Mouse (Mus musculus): ENCODE measurements around the gene Nkx2-3. TPM values are rescaled to one million over a fixed set of nuclear protein-coding genes. Genes with fewer than 3 reads are reported as not detected.
A peak's percentile ranks its signal among the peaks of the same experiment; 100 is the strongest.

The Nkx2-3 gene
- polyA plus RNA-seq, 1 experiment from 2014 or later, result not detected

DNA sequence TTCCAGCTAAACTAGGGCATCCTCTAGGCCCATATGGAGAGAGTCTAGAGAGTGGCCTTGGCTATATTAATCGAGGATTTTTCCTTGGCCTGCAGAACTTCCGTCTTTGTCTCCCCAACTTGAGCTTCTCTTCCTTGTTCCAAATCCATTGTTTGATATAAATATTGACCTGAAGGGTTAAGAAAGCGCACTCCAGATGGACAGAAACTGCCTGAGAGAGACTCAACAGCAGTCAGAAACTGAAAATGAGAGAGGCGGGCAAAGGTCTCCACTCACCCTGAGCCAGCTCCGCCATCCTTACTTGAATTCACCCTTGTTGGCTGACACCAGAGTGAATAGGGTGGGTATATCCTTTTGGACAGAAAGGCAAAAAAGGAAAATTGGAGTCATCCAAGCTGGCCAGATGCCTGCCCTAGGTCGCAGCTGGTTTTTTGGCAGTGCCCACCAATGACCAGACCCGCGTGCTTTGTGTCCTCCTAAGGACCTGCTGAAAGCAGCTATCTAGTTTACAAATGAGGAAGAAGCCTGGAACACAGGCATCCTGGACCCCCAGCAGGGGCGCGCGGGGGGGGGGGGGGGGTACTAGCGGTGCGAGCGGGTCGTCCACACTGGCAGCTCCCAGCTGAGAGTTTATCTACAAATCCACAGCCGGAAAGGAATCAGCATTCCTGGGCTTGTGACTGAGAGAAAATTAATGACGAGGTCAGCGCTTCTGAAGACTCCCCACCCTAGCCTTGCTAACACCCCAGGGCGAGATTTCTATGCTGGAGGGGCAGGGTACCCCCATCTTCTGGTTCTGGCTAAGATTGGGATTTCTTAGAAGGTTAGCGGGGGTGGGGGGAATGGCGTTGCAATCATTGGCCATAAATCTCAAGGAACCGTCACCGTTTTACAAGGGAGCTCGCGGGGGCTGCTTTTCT lies 13.1 kb upstream of the Nkx2-3 start:
- peaks cover 16% of the 10 kb centered on the region for H3K4me1 ChIP-seq
- H3K4me3 ChIP-seq, result peak overlapping the region; percentile 33
- DNase-seq (ENCODE audit: low spot score), result no peak
- 1% methylated on average over 24 of the region's 25 CpGs for WGBS
- no peaks in the 10 kb centered on the region for H3K9me3 ChIP-seq (replicated peaks)
- peaks cover 100% of the 10 kb centered on the region for H3K27me3 ChIP-seq (ENCODE audit: low read depth, poor library complexity, severe bottlenecking)
- H3K27ac ChIP-seq, result no peak overlapping the region
- H3K36me3 ChIP-seq, result no peaks in the 10 kb centered on the region

DNA sequence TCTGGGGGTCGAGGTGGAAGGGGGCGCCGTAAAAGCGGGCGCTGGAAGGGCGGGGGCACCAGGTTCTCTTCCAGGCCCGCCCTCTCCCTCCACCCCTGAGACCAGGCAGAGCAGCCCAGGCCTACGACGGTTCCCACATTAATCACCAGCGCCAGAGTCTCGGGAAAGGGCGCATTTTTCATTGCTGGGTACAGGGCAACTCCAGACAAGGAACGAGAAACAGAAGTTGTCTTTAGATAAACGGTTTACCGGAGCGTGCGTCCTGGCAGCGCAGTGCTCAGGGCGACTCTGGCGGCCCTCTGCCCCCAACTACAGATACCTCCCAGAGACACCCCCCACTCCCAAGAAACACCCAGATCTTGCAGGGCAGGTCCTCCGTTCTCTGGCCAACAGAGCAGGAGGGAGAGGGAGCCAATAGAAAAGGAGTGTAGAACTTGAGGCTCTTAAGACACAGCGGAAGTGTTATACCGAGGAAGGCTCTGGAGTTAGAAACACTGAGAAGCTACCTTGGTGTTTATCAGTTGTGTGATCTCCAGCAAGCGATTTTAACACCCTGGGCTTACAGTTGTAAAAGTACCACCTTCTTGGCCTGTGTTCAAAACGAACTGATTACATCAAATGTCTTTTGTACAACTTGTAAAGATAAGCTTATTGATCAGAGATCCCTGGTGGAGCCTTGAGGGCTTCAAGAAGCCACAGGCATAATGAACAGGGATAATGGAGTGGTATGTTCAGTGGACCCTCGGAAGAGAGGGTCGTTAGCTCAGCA lies 12.2 kb upstream of the Nkx2-3 start:
- H3K9me3 ChIP-seq (replicated peaks), result no peaks in the 10 kb centered on the region
- no peak overlapping the region for H3K27ac ChIP-seq
- H3K4me1 ChIP-seq, result peaks cover 16% of the 10 kb centered on the region
- WGBS, result under 1% methylated on average over 27 of the region's 27 CpGs
- H3K36me3 ChIP-seq, result no peaks in the 10 kb centered on the region
- H3K27me3 ChIP-seq (ENCODE audit: low read depth, poor library complexity, severe bottlenecking), result peaks cover 100% of the 10 kb centered on the region
- peak; percentile 55 for DNase-seq (ENCODE audit: low spot score)
- H3K4me3 ChIP-seq, result peak overlapping the region; percentile 33

DNA sequence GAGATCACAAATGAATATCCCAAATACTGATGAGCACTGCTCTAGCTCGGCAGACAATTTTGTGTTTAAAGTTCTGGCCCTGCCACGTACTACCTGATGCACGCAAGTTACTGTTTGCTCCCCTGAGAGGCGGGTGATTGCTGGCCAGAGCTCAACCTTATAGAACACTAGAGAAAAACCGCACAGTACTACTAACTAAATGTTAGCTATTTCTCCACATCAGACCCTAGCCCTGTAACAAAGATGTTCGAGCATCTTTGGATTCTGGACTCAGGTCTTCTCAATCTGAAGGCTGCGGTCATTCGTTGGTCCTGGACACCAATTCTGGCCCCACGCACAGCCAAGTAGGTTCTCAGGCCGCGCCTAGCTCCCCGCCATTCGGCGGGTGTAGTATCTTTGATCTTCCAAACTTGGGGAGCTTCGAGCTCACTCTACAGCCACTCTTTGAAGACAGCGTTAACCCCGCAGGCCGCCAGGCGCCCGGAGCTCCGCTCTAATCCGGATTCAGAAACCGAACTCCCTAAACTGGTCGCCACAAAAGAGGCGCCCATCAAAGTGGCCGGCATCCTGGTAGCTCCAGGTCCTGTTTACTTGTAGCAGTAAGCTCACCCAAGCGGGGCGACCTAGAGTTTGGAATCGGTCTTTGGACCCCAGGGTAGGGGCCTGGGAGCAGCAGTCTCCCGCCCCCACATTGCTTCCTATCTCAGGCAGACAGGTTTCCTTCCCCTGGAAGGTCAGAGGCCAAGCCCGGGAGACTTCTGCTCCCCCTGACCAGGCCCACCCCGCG lies 11.4 kb upstream of the Nkx2-3 start:
- peaks cover 100% of the 10 kb centered on the region for H3K27me3 ChIP-seq (ENCODE audit: low read depth, poor library complexity, severe bottlenecking)
- WGBS, result 2% methylated on average over 33 of the region's 33 CpGs

DNA sequence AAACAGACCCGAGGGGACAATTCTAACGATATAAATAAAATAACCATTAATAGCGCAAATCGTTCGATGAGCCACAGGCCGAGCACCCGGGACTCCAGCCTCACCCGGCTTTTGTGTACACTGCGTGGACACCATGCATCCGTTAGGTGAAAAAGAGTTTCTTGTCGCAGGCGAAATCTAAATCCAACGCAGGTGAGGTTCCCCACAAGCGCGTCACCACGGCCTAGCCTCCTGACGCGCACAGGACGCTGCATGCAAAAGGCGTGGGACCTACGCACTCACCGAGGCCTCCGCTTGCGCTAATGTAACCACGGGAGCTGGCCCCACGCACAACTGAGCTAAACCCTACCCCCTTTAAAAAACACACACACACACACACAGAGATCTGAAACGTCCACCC lies 10.7 kb upstream of the Nkx2-3 start:
- H3K4me1 ChIP-seq, result peaks cover 23% of the 10 kb centered on the region
- DNase-seq (ENCODE audit: low spot score), result no peak

More for the DNA sequence above, 11.4 kb upstream of the Nkx2-3 start:
- H3K4me1 ChIP-seq, result peaks cover 16% of the 10 kb centered on the region
- peak; percentile 61 for DNase-seq (ENCODE audit: low spot score)
- H3K4me3 ChIP-seq, result no peak overlapping the region
- H3K36me3 ChIP-seq, result no peaks in the 10 kb centered on the region
- H3K27ac ChIP-seq, result no peak overlapping the region
- no peaks in the 10 kb centered on the region for H3K9me3 ChIP-seq (replicated peaks)

DNA sequence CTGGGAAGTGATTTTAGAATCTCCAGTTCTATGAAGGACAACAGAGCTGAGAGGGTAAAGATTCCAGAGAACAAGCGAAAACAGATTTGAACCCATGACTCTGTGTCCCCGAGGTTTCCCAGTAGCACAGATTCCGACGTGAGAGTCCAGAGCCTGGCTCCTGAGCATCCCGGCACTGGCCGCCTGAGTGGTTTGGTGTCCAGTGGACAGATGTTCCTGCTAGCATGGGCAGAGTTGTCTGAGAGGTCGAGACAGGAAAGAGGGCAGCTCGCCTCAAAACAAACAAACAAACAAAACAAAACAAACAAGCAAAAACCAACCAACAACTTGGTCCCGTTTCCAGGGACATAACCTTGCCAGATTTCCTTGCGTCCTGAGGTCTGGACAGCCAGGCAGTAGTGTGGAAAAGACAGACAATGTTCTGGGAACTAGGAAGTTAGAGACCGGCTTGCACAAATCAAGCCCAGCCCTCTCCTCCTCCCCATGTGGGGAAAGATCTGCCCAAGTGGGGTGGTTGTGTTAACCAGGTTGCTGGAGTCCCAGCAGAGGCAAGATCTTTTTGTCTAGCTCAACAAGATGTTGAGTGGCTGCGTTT lies 10.0 kb upstream of the Nkx2-3 start:
- WGBS, result 2% methylated on average over 12 of the region's 12 CpGs
- H3K4me3 ChIP-seq, result no peak overlapping the region
- peak; percentile 54 for DNase-seq (ENCODE audit: low spot score)
- H3K4me1 ChIP-seq, result peaks cover 29% of the 10 kb centered on the region
- peaks cover 100% of the 10 kb centered on the region for H3K27me3 ChIP-seq (ENCODE audit: low read depth, poor library complexity, severe bottlenecking)
- no peaks in the 10 kb centered on the region for H3K9me3 ChIP-seq (replicated peaks)
- H3K27ac ChIP-seq, result no peak overlapping the region
- no peaks in the 10 kb centered on the region for H3K36me3 ChIP-seq

More for the DNA sequence above, 10.7 kb upstream of the Nkx2-3 start:
- peaks cover 100% of the 10 kb centered on the region for H3K27me3 ChIP-seq (ENCODE audit: low read depth, poor library complexity, severe bottlenecking)
- no peaks in the 10 kb centered on the region for H3K36me3 ChIP-seq
- 1% methylated on average over 27 of the region's 27 CpGs for WGBS
- no peak overlapping the region for H3K4me3 ChIP-seq
- no peaks in the 10 kb centered on the region for H3K9me3 ChIP-seq (replicated peaks)
- no peak overlapping the region for H3K27ac ChIP-seq

DNA sequence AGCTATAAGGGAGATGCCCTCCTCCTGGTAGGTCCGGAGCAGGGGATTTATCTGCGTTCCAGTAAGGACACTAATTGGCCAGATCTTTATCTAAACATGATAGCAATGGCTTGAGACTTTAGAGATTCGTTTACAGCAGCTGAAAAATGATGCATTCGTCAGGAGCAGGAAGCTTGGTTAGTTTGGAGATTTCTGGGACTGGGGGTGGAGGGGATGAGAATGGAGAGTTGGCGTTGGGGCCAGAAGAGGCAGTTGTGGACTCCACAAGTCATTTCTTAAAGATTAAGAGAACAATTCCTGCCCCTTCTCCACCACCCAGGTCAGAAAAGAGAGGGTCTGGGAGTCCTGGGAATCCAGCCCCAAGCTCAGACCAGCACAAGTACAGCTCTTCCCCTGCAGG lies 8.6 kb upstream of the Nkx2-3 start:
- Histone ChIP-seq H3K27me3 (ENCODE audit: low read depth, poor library complexity, severe bottlenecking) (peaks cover 100% of the 10 kb centered on the region), H3K27ac (no peak overlapping the region), H3K4me1 (peaks cover 29% of the 10 kb centered on the region), H3K9me3 (replicated peaks) (no peaks in the 10 kb centered on the region), H3K36me3 (no peaks in the 10 kb centered on the region), H3K4me3 (no peak overlapping the region)
- WGBS, result 2% methylated on average over 5 of the region's 5 CpGs
- no peak for DNase-seq (ENCODE audit: low spot score)

DNA sequence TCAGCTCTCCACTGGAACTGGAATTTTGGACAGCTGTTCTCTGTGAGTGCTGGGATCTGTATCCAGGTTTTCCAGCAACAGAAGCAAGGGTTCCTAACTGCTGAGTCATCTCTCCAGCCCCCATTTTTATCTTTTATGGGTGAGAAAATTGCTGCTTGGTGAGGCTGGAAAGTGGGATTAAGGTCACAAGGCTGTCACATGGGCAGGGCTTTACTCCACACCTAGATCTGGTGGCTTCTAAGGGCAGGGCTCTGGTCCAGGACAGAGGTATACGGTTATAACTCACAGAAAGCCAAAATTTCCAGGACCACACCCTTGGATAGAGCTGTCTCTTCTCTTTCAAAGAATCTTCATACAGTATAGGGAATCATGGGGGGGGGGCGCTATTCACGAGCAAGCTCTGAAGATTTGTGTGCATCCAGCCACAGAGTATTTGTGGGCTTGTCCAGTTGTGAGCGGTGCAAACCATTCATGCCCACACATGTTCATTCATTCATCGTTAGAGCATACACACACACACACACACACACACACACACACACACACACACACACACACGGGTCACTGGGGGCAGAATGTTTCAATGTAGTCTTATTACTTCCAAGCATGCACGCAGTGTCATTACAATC lies 7.5 kb upstream of the Nkx2-3 start:
- WGBS, result 5% methylated on average over 7 of the region's 7 CpGs
- no peak for DNase-seq (ENCODE audit: low spot score)
- peaks cover 100% of the 10 kb centered on the region for H3K27me3 ChIP-seq (ENCODE audit: low read depth, poor library complexity, severe bottlenecking)

DNA sequence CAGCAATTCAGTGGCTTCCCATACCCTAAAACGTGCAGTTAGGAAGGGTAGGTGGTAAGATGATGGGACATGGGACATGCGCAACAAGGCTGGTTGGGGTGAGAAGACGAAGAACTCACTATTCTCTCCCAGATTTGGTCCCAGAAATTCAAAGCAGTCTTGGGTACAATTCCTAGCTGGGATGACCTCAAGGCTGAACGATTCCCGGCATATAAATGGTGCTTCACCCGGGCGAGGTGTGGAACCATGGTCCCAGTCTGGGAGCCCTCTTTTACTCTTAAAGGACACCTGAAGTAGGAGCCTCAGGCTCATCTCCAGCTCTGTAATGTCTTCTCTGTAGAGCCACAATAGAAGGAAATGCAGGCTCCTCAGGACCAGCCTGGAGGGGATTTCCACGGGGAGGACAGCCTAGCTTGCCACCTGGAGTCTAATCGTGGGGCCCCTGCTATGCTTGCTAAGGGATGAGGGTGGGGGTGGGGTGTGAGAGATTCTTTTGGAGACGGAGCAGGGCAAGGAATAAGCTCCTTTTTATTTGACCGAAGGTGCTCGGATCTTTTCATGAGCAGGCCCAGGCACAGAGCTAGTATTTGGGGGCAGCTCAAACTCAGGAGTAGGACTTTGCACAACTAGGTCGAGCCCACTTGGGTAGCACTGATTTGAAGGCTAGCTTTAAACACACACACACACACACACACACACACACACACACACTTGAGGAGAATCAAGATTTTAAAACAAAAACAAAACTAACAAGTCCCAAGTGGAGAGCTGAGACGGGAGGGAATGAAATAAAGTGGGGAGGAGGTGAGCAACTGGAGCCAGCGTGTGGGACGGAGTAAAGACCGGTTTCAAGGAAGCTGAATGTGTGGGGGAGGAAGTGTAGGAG lies 6.2 kb upstream of the Nkx2-3 start:
- H3K27me3 ChIP-seq (ENCODE audit: low read depth, poor library complexity, severe bottlenecking), result peaks cover 100% of the 10 kb centered on the region
- no peak overlapping the region for H3K27ac ChIP-seq
- H3K4me3 ChIP-seq, result peak overlapping the region; percentile 6; the same call in 1 of the 2 replicates
- H3K9me3 ChIP-seq (replicated peaks), result no peaks in the 10 kb centered on the region
- DNase-seq (ENCODE audit: low spot score), result no peak
- no peaks in the 10 kb centered on the region for H3K36me3 ChIP-seq
- H3K4me1 ChIP-seq, result peaks cover 26% of the 10 kb centered on the region
- 2% methylated on average over 17 of the region's 17 CpGs for WGBS

More for the DNA sequence above, 7.5 kb upstream of the Nkx2-3 start:
- peaks cover 22% of the 10 kb centered on the region for H3K4me1 ChIP-seq
- no peak overlapping the region for H3K27ac ChIP-seq
- H3K4me3 ChIP-seq, result no peak overlapping the region
- no peaks in the 10 kb centered on the region for H3K9me3 ChIP-seq (replicated peaks)
- H3K36me3 ChIP-seq, result no peaks in the 10 kb centered on the region

DNA sequence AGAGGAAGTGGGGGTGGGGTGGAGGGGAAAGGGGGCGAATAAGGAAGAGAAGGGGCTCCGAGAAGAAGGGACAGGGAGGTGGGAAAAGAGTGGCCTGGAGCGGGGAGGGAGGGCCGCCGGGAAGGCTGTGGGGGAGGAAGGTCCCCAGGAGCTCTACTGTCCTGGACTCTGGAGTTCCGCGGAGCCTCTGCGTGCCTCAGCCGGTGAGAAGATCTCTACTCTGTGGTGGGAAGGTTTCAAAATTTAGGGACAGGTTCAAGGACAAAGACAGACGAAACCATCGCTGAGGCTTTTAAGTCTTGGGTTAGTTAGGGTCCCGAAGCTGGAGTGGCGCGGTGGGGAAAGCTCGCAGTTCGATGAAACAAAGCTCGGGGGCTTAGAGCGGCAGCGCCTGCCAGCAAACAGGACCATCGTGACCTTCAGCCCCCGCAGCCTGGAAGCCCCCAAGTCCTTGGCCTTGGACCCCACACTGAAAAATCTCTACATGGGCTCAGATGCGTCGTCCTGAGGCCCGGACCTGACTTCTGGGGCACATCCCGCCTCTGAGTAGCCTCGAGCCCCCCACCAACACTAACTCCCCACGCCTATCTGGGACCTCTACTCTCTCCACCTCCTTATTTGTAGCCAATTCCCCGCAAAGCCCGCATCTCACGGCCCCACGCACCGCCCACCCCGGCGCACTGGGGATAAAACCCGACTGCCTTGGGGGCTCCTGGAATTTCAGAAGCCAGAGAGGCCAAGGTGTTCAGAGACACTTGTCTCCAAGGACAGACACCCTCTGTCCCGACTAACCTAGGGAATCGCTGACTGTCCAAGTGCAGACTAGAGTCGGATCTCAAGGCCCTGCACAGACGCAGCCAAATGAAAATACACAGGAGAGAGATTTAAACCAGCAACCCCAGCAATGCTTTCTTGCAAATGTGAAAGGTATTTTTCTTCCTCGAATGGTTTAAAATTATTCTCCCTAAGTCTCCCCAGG lies 5.3 kb upstream of the Nkx2-3 start:
- Histone ChIP-seq H3K36me3 (no peaks in the 10 kb centered on the region), H3K4me3 (peak overlapping the region; percentile 6; the same call in 1 of the 2 replicates), H3K4me1 (peaks cover 26% of the 10 kb centered on the region), H3K9me3 (replicated peaks) (no peaks in the 10 kb centered on the region), H3K27me3 (ENCODE audit: low read depth, poor library complexity, severe bottlenecking) (peaks cover 100% of the 10 kb centered on the region), H3K27ac (no peak overlapping the region)
- under 1% methylated on average over 39 of the region's 40 CpGs for WGBS
- DNase-seq (ENCODE audit: low spot score), result peak; percentile 68

DNA sequence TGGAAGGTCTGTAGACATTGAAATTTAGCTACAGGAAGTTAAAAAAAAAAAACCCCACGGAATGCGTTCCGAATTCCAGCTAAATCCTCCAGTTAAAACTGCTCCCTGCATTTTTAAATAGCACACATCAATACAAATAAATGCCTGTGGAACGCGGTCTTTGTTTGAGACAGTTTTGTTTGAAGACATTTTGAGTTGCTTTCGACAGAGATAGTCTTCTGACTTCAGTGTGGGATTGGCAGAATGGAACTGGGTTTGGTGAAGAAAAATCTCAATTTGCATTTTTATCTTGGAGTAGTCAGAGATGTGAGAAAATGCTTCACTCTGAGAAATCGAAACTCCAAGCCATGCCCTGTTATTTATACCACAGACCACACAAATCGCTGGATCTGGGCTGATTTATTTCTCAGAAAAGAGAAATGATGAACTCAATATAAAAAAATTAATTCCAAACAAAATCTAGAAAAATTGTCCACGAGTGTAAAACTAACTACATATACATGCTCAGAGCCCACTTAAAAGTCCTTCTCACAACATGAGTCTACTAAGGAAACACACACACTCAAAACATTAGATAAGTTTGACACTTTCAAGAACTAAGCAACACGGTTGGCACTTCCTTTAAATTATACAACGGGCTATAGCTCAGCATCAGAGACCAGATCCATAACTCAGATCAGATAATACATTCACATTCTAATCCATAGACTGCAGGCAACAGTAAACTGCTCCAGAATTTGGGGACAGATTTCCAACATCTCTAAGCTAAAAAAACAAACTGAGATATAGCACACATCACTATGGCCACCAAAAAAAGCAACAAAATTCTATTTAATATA lies 4.1 kb upstream of the Nkx2-3 start:
- Histone ChIP-seq H3K27me3 (ENCODE audit: low read depth, poor library complexity, severe bottlenecking) (peaks cover 100% of the 10 kb centered on the region), H3K4me3 (no peak overlapping the region), H3K27ac (no peak overlapping the region), H3K36me3 (no peaks in the 10 kb centered on the region), H3K4me1 (peaks cover 37% of the 10 kb centered on the region), H3K9me3 (replicated peaks) (no peaks in the 10 kb centered on the region)
- 3% methylated on average over 11 of the region's 11 CpGs for WGBS
- no peak for DNase-seq (ENCODE audit: low spot score)
